Mouse (Mus musculus): ENCODE data around the gene Olfr313. TPM values are rescaled to one million over a fixed set of nuclear protein-coding genes. Genes with fewer than 3 reads are reported as not detected.
A peak's percentile ranks its signal among the peaks of the same experiment; 100 is the strongest.

Gene Olfr313
- polyA plus RNA-seq, 1 experiment from 2014 or later, result not detected

DNA sequence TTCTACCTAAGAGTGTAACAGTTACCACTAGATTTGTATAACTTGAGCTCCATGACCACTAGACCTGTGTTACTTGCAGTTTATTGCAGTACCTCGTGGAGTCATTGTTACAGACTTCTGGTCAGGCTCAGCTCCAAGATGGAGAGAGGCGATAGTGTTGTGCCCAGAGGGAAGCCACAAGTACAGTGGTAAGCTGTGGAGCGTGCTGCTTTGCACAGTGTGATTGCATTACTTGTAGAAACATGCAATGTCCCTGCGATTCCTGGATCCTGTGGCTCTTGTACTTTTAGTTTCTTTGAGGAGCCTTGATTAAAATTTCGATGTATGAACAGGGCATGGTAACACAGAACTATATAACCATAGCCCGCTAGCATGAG is 53.1 kb downstream of the Olfr313 start:
- no peak for ATAC-seq

More for the DNA sequence above, 53.1 kb downstream of the Olfr313 start:
- H3K9me3 ChIP-seq (replicated peaks; ENCODE audit: control insufficient read depth, low read length), result no peaks in the 10 kb centered on the region
- peaks cover 6% of the 10 kb centered on the region; the same call in 1 of the 2 replicates for H3K4me1 ChIP-seq (ENCODE audit: control insufficient read depth, insufficient read depth, low read length)
- WGBS, result 81% methylated on average over 6 of the region's 6 CpGs
- peak overlapping the region; percentile 85; the same call in 1 of the 2 replicates for H3K9ac ChIP-seq (ENCODE audit: low read length)
- H3K4me2 ChIP-seq (ENCODE audit: low read length), result peak overlapping the region; percentile 78
- no peaks in the 10 kb centered on the region for H3K27me3 ChIP-seq (replicated peaks; ENCODE audit: control insufficient read depth, insufficient read depth, low read length)
- peaks cover 29% of the 10 kb centered on the region for H3K36me3 ChIP-seq (ENCODE audit: control insufficient read depth, insufficient read depth, low read length)
- peak overlapping the region; percentile 66 for H3K4me3 ChIP-seq (ENCODE audit: low read depth, low read length)
- no peak overlapping the region for H3K27ac ChIP-seq (ENCODE audit: low read depth, low read length)
- DNase-seq (ENCODE audit: low spot score), result no peak

Other genes starting within 250 kb of the Olfr313 start
- not detected in 2 replicates for gene Olfr224, start 244.4 kb upstream of the Olfr313 start, polyA plus RNA-seq (2014; fragmentation: Nextera tagmentation; extraction: Ambion mirVana)
- gene Olfr325, start 237.3 kb upstream of the Olfr313 start, polyA plus RNA-seq (2014; fragmentation: Nextera tagmentation; extraction: Ambion mirVana), result not detected in 2 replicates
- not detected in 2 replicates for gene Olfr324, start 219.9 kb upstream of the Olfr313 start, polyA plus RNA-seq (2014; fragmentation: Nextera tagmentation; extraction: Ambion mirVana)
- gene 2210407C18Rik, start 198.9 kb upstream of the Olfr313 start, polyA plus RNA-seq (2014; fragmentation: Nextera tagmentation; extraction: Ambion mirVana), result not detected in 2 replicates
- not detected in 2 replicates for gene Olfr323, start 184.5 kb upstream of the Olfr313 start, polyA plus RNA-seq (2014; fragmentation: Nextera tagmentation; extraction: Ambion mirVana)
- gene Trim58, start 174.5 kb upstream of the Olfr313 start, polyA plus RNA-seq (2014; fragmentation: Nextera tagmentation; extraction: Ambion mirVana), result not detected in 2 replicates
- gene Olfr322, start 156.2 kb upstream of the Olfr313 start, polyA plus RNA-seq (2014; fragmentation: Nextera tagmentation; extraction: Ambion mirVana), result not detected in 2 replicates
- not detected in 2 replicates for gene Olfr320, start 133.9 kb upstream of the Olfr313 start, polyA plus RNA-seq (2014; fragmentation: Nextera tagmentation; extraction: Ambion mirVana)
- 0.10 TPM in 1 of 2 replicates, not detected in the other for gene Olfr319, start 115.8 kb upstream of the Olfr313 start, polyA plus RNA-seq (2014; fragmentation: Nextera tagmentation; extraction: Ambion mirVana)
- not detected in 2 replicates for gene Olfr318, start 91.0 kb upstream of the Olfr313 start, polyA plus RNA-seq (2014; fragmentation: Nextera tagmentation; extraction: Ambion mirVana)
- 0.10 TPM in 1 of 2 replicates, not detected in the other for gene Olfr317, start 75.8 kb upstream of the Olfr313 start, polyA plus RNA-seq (2014; fragmentation: Nextera tagmentation; extraction: Ambion mirVana)
- gene Olfr316, start 62.3 kb upstream of the Olfr313 start, polyA plus RNA-seq (2014; fragmentation: Nextera tagmentation; extraction: Ambion mirVana), result not detected in 2 replicates
- gene Olfr315, start 41.8 kb upstream of the Olfr313 start, polyA plus RNA-seq (2014; fragmentation: Nextera tagmentation; extraction: Ambion mirVana), result not detected in 2 replicates
- not detected in 2 replicates for gene Olfr314, start 32.0 kb upstream of the Olfr313 start, polyA plus RNA-seq (2014; fragmentation: Nextera tagmentation; extraction: Ambion mirVana)
- gene Fam183b, start 13.0 kb upstream of the Olfr313 start, polyA plus RNA-seq (2014; fragmentation: Nextera tagmentation; extraction: Ambion mirVana), result 8.2 and 8.4 TPM in 2 replicates
- gene Olfr312, start 14.2 kb downstream of the Olfr313 start, polyA plus RNA-seq (2014; fragmentation: Nextera tagmentation; extraction: Ambion mirVana), result not detected in 2 replicates
- gene Olfr311, start 24.3 kb downstream of the Olfr313 start, polyA plus RNA-seq (2014; fragmentation: Nextera tagmentation; extraction: Ambion mirVana), result not detected in 2 replicates
- gene Gm12258, start 32.2 kb downstream of the Olfr313 start, polyA plus RNA-seq (2014; fragmentation: Nextera tagmentation; extraction: Ambion mirVana), result 19.5 and 25.0 TPM in 2 replicates
- 11.9 and 13.4 TPM in 2 replicates for gene 2810021J22Rik, start 52.2 kb downstream of the Olfr313 start, polyA plus RNA-seq (2014; fragmentation: Nextera tagmentation; extraction: Ambion mirVana)
- 5.5 and 6.7 TPM in 2 replicates for gene Zfp39, start 89.2 kb downstream of the Olfr313 start, polyA plus RNA-seq (2014; fragmentation: Nextera tagmentation; extraction: Ambion mirVana)
- not detected in 2 replicates for gene Btnl10, start 102.9 kb downstream of the Olfr313 start, polyA plus RNA-seq (2014; fragmentation: Nextera tagmentation; extraction: Ambion mirVana)
- gene Rnf187, start 123.9 kb downstream of the Olfr313 start, polyA plus RNA-seq (2014; fragmentation: Nextera tagmentation; extraction: Ambion mirVana), result 457 and 463 TPM in 2 replicates
- gene Hist3h2ba, start 133.9 kb downstream of the Olfr313 start, polyA plus RNA-seq (2014; fragmentation: Nextera tagmentation; extraction: Ambion mirVana), result 279 and 359 TPM in 2 replicates
- gene Hist3h2a, start 139.7 kb downstream of the Olfr313 start, polyA plus RNA-seq (2014; fragmentation: Nextera tagmentation; extraction: Ambion mirVana), result 149 and 151 TPM in 2 replicates
- gene Trim17, start 139.7 kb downstream of the Olfr313 start, polyA plus RNA-seq (2014; fragmentation: Nextera tagmentation; extraction: Ambion mirVana), result 1.3 and 1.9 TPM in 2 replicates
- gene Trim11, start 163.1 kb downstream of the Olfr313 start, polyA plus RNA-seq (2014; fragmentation: Nextera tagmentation; extraction: Ambion mirVana), result 20.7 and 24.0 TPM in 2 replicates